Mouse (Mus musculus) hindbrain, embryonic 11.5 days (tissue): Measurements from ENCODE around the gene Exosc10. TPM values are rescaled to one million over a fixed set of nuclear protein-coding genes. Genes with fewer than 3 reads are reported as not detected.

Experiments used
- ATAC-seq: fragments of 200-750 bp; cut with Nextera tagmentation; 2 replicates; pipeline ENCODE4 v1.8.0; 2017; ENCODE audit warnings: mild to moderate bottlenecking, moderate TSS enrichment, moderate library complexity; ENCODE audit not compliant: low FRiP score
- DNase-seq: peaks from one replicate; pipeline ENCODE4 v3.0.0-alpha.2; 2015; ENCODE audit warnings: low spot score
- H3K27ac ChIP-seq: fragments of 300-500 bp; sonication (generic); 2 replicates; pipeline ENCODE4 v1.5.1; 2014; ENCODE audit warnings: mild to moderate bottlenecking, low read depth, low read length
- H3K27me3 ChIP-seq: fragments of 300-500 bp; sonication (generic); 2 replicates; pipeline ENCODE4 v1.6.1; 2014; ENCODE audit warnings: mild to moderate bottlenecking, low read length, moderate library complexity, mixed read lengths; ENCODE audit not compliant: control insufficient read depth, insufficient read depth
- H3K36me3 ChIP-seq: fragments of 300-500 bp; sonication (generic); 2 replicates; pipeline ENCODE4 v1.6.1; 2014; ENCODE audit warnings: mild to moderate bottlenecking, low read length, moderate library complexity, mixed read lengths; ENCODE audit not compliant: control insufficient read depth, insufficient read depth
- H3K4me1 ChIP-seq: fragments of 300-500 bp; sonication (generic); replicated peaks from 2 replicates; pipeline ENCODE4 v1.6.1; 2014; ENCODE audit warnings: low read length, mixed read lengths; ENCODE audit not compliant: control insufficient read depth, insufficient read depth
- H3K4me2 ChIP-seq: fragments of 300-500 bp; sonication (generic); replicated peaks from 2 replicates; pipeline ENCODE4 v1.6.1; 2014; ENCODE audit warnings: mild to moderate bottlenecking, low read depth, low read length
- H3K4me3 ChIP-seq: fragments of 300-500 bp; sonication (generic); 2 replicates; pipeline ENCODE4 v1.5.1; 2014; ENCODE audit warnings: low read depth, low read length
- H3K9ac ChIP-seq: fragments of 300-500 bp; sonication (generic); 2 replicates; pipeline ENCODE4 v1.6.1; 2014; ENCODE audit warnings: low read depth, low read length
- H3K9me3 ChIP-seq: fragments of 300-500 bp; sonication (generic); 2 replicates; pipeline ENCODE4 v1.6.1; 2016; ENCODE audit warnings: low read length; ENCODE audit not compliant: control insufficient read depth
- WGBS: fragments of 180-500 bp; shearing (Covaris S2); extraction: QIAGEN DNeasy Blood & Tissue Kit; methylation state at CpG from one replicate; pipeline ENCODE4 v1.1.7; 2014; 5-methylcytosine and 5-hydroxymethylcytosine counted together
- polyA plus RNA-seq: library from polyadenylated mRNA; unstranded; fragments of >200 nt; fragmentation: Nextera tagmentation; extraction: Ambion mirVana; gene quantifications from 2 replicates; pipeline ENCODE4 v1.2.1, GENCODE M21; 2014

Exosc10 gene
- polyA plus RNA-seq, 1 experiment from 2014 or later = 93.9 TPM

GRCm38 (mm10) chr4:148523538-148523937 lies 34.7 kb upstream of the Exosc10 start:
- H3K36me3 ChIP-seq = peaks cover 12% of the 10 kb centered on the region; the same call in 1 of the 2 replicates
- H3K4me3 ChIP-seq = no peak overlapping the region
- H3K4me1 ChIP-seq = no peaks in the 10 kb centered on the region
- ATAC-seq (no peak), DNase-seq (no peak)
- H3K4me2 ChIP-seq = no peak overlapping the region
- H3K9me3 ChIP-seq = no peaks in the 10 kb centered on the region
- no peaks in the 10 kb centered on the region for H3K27me3 ChIP-seq
- H3K9ac ChIP-seq = no peak overlapping the region
- WGBS = 83% methylated on average over 7 of the region's 7 CpGs
- no peak overlapping the region for H3K27ac ChIP-seq

- 92% methylated on average over 10 of the region's 10 CpGs for WGBS
- Histone ChIP-seq H3K4me3 (no peak overlapping the region), H3K36me3 (peaks cover 8% of the 10 kb centered on the region; the same call in 1 of the 2 replicates), H3K9ac (no peak overlapping the region), H3K4me2 (no peak overlapping the region), H3K27ac (no peak overlapping the region), H3K9me3 (no peaks in the 10 kb centered on the region), H3K4me1 (no peaks in the 10 kb centered on the region), H3K27me3 (no peaks in the 10 kb centered on the region)
- ATAC-seq = no peak
- DNase-seq = no peak
Observed at GRCm38 (mm10) chr4:148527158-148527910, 30.9 kb upstream of the Exosc10 start.

GRCm38 (mm10) chr4:148530351-148530750 lies 27.9 kb upstream of the Exosc10 start:
- no peak overlapping the region for H3K4me3 ChIP-seq
- 90% methylated on average over 5 of the region's 5 CpGs for WGBS
- no peaks in the 10 kb centered on the region for H3K27me3 ChIP-seq
- H3K4me2 ChIP-seq = no peak overlapping the region
- peaks cover 15% of the 10 kb centered on the region for H3K36me3 ChIP-seq
- no peak overlapping the region for H3K9ac ChIP-seq
- H3K9me3 ChIP-seq = no peaks in the 10 kb centered on the region
- DNase-seq = no peak
- H3K27ac ChIP-seq = no peak overlapping the region
- H3K4me1 ChIP-seq = no peaks in the 10 kb centered on the region
- no peak for ATAC-seq

- Histone ChIP-seq H3K27me3 (no peaks in the 10 kb centered on the region), H3K4me1 (no peaks in the 10 kb centered on the region), H3K36me3 (peaks cover 12% of the 10 kb centered on the region), H3K9me3 (no peaks in the 10 kb centered on the region), H3K9ac (no peak overlapping the region), H3K27ac (no peak overlapping the region), H3K4me3 (no peak overlapping the region), H3K4me2 (no peak overlapping the region)
- ATAC-seq (no peak), DNase-seq (no peak)
- WGBS = 90% methylated on average over 6 of the region's 6 CpGs
Observed at GRCm38 (mm10) chr4:148530778-148531177, 27.5 kb upstream of the Exosc10 start.

DNA sequence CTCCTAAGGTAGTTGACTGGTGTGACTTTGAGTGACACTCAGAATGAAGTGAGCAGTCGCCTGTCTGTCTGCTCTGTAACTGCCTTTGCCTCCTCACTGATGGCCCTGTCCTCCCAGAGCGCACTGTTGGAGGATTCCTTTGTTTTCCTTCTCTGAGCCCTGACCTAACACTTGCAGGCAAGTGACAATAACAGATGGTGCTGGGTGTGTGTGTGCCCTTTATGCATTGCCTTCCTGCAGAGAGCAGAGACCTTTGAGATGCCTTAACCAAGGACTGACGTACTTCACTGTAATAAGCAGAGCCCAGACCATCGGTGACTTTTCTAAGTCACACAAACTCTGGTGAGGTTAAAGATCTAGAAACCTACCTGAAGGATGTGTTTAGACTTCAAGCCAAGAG lies 26.9 kb upstream of the Exosc10 start:
- no peaks in the 10 kb centered on the region for H3K27me3 ChIP-seq
- H3K27ac ChIP-seq = no peak overlapping the region
- H3K36me3 ChIP-seq = peaks cover 11% of the 10 kb centered on the region
- 47% methylated on average over 4 of the region's 4 CpGs for WGBS
- no peak for ATAC-seq
- no peak overlapping the region for H3K4me3 ChIP-seq
- H3K9ac ChIP-seq = no peak overlapping the region
- H3K4me2 ChIP-seq = no peak overlapping the region
- DNase-seq = no peak
- H3K9me3 ChIP-seq = no peaks in the 10 kb centered on the region
- no peaks in the 10 kb centered on the region for H3K4me1 ChIP-seq

DNA sequence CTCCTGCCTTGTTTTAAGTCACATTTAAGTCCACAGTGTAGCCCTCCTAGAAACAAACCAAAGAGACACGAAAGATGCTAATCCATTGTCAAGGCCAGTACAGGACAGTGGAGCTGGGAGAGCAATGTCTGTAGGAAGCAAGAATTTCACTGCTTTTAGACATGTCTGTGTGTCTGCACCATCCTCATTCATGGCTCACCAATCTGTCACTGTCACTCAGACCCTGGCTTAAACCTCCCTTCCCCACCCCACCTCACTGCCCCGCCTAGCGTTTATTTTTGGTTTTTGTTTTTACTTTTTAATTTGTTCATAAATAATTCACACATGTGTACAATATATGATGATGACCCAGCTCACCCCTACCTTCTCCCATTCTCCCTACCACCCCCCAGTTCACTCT lies 25.7 kb upstream of the Exosc10 start:
- H3K9me3 ChIP-seq = no peaks in the 10 kb centered on the region
- peaks cover 15% of the 10 kb centered on the region for H3K36me3 ChIP-seq
- H3K27ac ChIP-seq = no peak overlapping the region
- no peaks in the 10 kb centered on the region for H3K27me3 ChIP-seq
- ATAC-seq (no peak), DNase-seq (no peak)
- H3K9ac ChIP-seq = no peak overlapping the region
- WGBS = 82% methylated on average over 3 of the region's 3 CpGs
- H3K4me2 ChIP-seq = no peak overlapping the region
- no peaks in the 10 kb centered on the region for H3K4me1 ChIP-seq
- H3K4me3 ChIP-seq = no peak overlapping the region

GRCm38 (mm10) chr4:148533613-148534328 lies 24.5 kb upstream of the Exosc10 start:
- Histone ChIP-seq H3K4me3 (no peak overlapping the region), H3K4me1 (no peaks in the 10 kb centered on the region), H3K4me2 (no peak overlapping the region), H3K27ac (no peak overlapping the region), H3K36me3 (peaks cover 18% of the 10 kb centered on the region), H3K27me3 (no peaks in the 10 kb centered on the region), H3K9ac (no peak overlapping the region), H3K9me3 (no peaks in the 10 kb centered on the region)
- 93% methylated on average over 12 of the region's 12 CpGs for WGBS
- ATAC-seq (no peak), DNase-seq (no peak)

DNA sequence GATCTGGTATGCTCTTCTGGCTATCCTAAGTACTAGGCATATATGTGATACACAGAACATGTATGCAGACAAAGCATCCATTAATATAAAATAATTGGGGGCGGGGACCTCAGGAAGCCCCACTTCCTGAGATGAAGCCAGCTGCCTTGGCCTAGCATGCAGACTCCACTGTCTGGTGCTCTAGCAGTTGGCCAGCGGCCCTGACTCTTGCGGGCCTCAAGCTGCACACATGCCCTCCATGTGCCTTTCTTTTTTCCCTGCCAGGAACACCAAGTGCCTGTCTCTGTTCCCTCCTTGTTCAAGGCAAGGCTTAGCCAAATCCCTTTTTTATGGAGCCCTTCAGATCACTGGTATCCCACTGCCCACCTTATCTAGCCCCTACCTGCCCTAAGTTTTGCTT lies 22.4 kb upstream of the Exosc10 start:
- 95% methylated on average over 3 of the region's 3 CpGs for WGBS
- no peak overlapping the region for H3K4me3 ChIP-seq
- H3K9ac ChIP-seq = no peak overlapping the region
- no peaks in the 10 kb centered on the region for H3K27me3 ChIP-seq
- H3K27ac ChIP-seq = no peak overlapping the region
- no peak for DNase-seq
- H3K9me3 ChIP-seq = no peaks in the 10 kb centered on the region
- no peak overlapping the region for H3K4me2 ChIP-seq
- no peaks in the 10 kb centered on the region for H3K4me1 ChIP-seq
- peaks cover 28% of the 10 kb centered on the region for H3K36me3 ChIP-seq
- no peak for ATAC-seq

DNA sequence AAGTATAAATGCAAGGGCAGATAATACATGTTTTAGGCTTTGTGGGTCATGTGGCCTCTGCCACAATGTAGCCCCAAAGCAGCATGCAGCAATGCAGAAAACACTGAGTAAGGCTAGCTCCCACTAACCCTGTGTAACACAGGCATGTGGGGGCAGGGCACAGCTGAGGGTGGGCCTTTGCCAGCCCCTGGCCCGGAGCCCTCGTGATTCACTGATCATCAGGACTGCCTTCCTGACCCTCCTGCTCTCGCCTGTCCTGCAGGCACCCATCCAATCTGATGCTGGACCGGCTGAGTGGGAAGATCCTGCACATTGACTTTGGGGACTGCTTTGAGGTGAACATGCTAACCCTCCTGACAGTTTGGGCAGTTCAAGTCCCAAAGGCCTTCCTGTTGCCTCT lies 9.1 kb upstream of the Exosc10 start:
- Histone ChIP-seq H3K4me2 (no peak overlapping the region), H3K9me3 (no peaks in the 10 kb centered on the region), H3K27me3 (no peaks in the 10 kb centered on the region), H3K4me1 (no peaks in the 10 kb centered on the region), H3K9ac (no peak overlapping the region), H3K4me3 (no peak overlapping the region), H3K36me3 (peaks cover 24% of the 10 kb centered on the region), H3K27ac (no peak overlapping the region)
- 83% methylated on average over 4 of the region's 4 CpGs for WGBS
- ATAC-seq (no peak), DNase-seq (no peak)
